Mouse (Mus musculus): ENCODE measurements around the gene Gm12248. TPM values are rescaled to one million over a fixed set of nuclear protein-coding genes. Genes with fewer than 3 reads are reported as not detected.

Gene Gm12248
- total and polyA plus RNA-seq, 3 experiments: not detected

DNA sequence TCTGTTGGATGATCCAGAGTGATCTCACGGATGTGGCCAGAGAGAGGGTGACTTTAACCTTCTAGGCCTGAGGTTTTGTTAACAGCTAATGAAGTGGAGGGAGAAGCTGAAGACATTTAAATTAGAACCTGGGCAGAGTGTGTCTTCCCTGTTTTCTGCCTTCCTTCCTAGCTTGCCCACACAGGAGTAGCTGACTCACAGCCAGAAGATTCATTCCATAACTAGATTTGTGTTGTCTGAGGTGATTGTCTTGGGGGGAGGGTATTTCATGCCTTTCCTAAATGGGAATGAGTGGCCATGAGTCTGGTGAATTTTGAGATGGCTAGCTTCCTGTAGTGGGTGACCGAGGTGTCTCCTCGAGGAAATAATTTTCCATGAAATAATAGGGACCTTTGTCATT lies 76.6 kb downstream of the Gm12248 start:
- peaks cover 0 to 48% of the 10 kb centered on the region in 2 experiments for H3K36me3 ChIP-seq (replicated peaks in 1 of 2; ENCODE audit: control insufficient read depth in 1 of 2, insufficient read depth in 1 of 2, low read length in 1 of 2)
- dilution Hi-C loops (cut with MboI; ENCODE audit: extremely low pct_ligation_motif_present, extremely low pct_unique_long_range_greater_than_20kb, low sequenced_read_pairs): no loop called here
- H3K27ac ChIP-seq (ENCODE audit: insufficient read depth, low read depth): no peak overlapping the region
- in situ Hi-C loops (cut with MboI; ENCODE audit: low pct_ligation_motif_present, low pct_unique_long_range_greater_than_20kb, low sequenced_read_pairs): no loop called here
- TF ChIP-seq NRF1 (IDR thresholded peaks at IDR 0.05; ENCODE audit: low read depth, low read length) (no peak), MEF2A (IDR thresholded peaks at IDR 0.05; ENCODE audit: borderline replicate concordance, low read depth, low read length) (no peak), SMC3 (IDR thresholded peaks at IDR 0.05; ENCODE audit: low read depth, low read length) (no peak), IRF4 (IDR thresholded peaks at IDR 0.05; ENCODE audit: low read depth, low read length) (no peak), UBTF (IDR thresholded peaks at IDR 0.05; ENCODE audit: low read depth, low read length) (no peak), SIN3A (IDR thresholded peaks at IDR 0.05; ENCODE audit: low read length) (no peak), KAT2A (IDR thresholded peaks at IDR 0.05; ENCODE audit: insufficient replicate concordance, low read length) (no peak), ZMIZ1 (IDR thresholded peaks at IDR 0.05; ENCODE audit: low read depth, low read length) (no peak), POLR2AphosphoS2 (IDR thresholded peaks at IDR 0.05; ENCODE audit: low read depth, low read length) (no peak), EP300 (IDR thresholded peaks at IDR 0.05; ENCODE audit: low read length) (no peak), GABPA (IDR thresholded peaks at IDR 0.05; ENCODE audit: insufficient replicate concordance, low read depth, low read length) (no peak), RCOR1 (conservative IDR thresholded peaks at IDR 0.05; ENCODE audit: low read depth, low read length) (no peak), ZNF384 (IDR thresholded peaks at IDR 0.05; ENCODE audit: low read depth, low read length) (no peak), CHD1 (IDR thresholded peaks at IDR 0.05; ENCODE audit: low read depth, low read length) (no peak), MYC (IDR thresholded peaks at IDR 0.05; ENCODE audit: low read depth, low read length) (no peak), TCF12 (IDR thresholded peaks at IDR 0.05; ENCODE audit: low read depth, low read length) (no peak), JUND (conservative IDR thresholded peaks at IDR 0.05; ENCODE audit: low read depth, low read length) (no peak)
- H3K9ac ChIP-seq (ENCODE audit: insufficient read depth, low read depth): no peak overlapping the region
- no peaks in the 10 kb centered on the region for H3K9me3 ChIP-seq (replicated peaks; ENCODE audit: low read length)
- no peak for DNase-seq (ENCODE audit: extremely low read depth)
- H3K4me1 ChIP-seq (ENCODE audit: control insufficient read depth in 1 of 2, insufficient read depth in 2 of 2): peaks cover 37 to 95% of the 10 kb centered on the region in 2 experiments
- H3K4me2 ChIP-seq (ENCODE audit: insufficient read depth, low read depth, poor library complexity, severe bottlenecking): no peak overlapping the region
- peaks cover 99% of the 10 kb centered on the region for H3K79me2 ChIP-seq (replicated peaks; ENCODE audit: control insufficient read depth, extremely low read depth, insufficient read depth, poor library complexity, severe bottlenecking)
- H3K27me3 ChIP-seq (replicated peaks): no peaks in the 10 kb centered on the region
- no peak overlapping the region for H3K4me3 ChIP-seq (replicated peaks in 1 of 3; ENCODE audit: low read depth in 2 of 3, low read length in 2 of 3, poor library complexity in 1 of 3)

DNA sequence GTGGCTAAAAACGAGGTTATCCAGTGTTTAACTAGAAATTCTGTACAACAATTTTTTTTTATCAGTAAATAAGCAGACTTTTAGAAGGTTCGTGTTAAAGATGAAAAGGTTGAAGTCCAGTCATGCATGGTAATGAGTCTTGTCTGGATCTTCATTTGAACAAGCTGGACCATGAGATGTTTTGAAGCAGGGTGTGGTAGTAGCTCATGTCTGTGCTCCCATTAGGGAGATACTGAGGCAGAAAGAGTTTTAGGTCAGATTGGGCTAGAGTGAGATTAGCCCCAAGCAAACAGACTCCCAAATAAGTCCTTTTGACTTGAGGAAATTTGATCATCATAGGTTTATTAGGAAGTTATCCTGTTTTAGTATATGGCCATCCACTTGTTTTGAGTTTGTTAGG lies 77.6 kb downstream of the Gm12248 start:
- Histone ChIP-seq H3K4me1 (ENCODE audit: control insufficient read depth in 1 of 2, insufficient read depth in 2 of 2) (peaks cover 29 to 85% of the 10 kb centered on the region in 2 experiments), H3K9ac (ENCODE audit: insufficient read depth, low read depth) (0 out of 2 replicates have a peak overlapping the region, but pooled peaks have one; percentile 7), H3K79me2 (replicated peaks; ENCODE audit: control insufficient read depth, extremely low read depth, insufficient read depth, poor library complexity, severe bottlenecking) (peaks cover 99% of the 10 kb centered on the region), H3K36me3 (replicated peaks in 1 of 2; ENCODE audit: control insufficient read depth in 1 of 2, insufficient read depth in 1 of 2, low read length in 1 of 2) (peaks cover 0 to 44% of the 10 kb centered on the region in 2 experiments), H3K4me2 (ENCODE audit: insufficient read depth, low read depth, poor library complexity, severe bottlenecking) (peak overlapping the region; percentile 32; the same call in 1 of the 2 replicates), H3K27ac (ENCODE audit: insufficient read depth, low read depth) (no peak overlapping the region), H3K9me3 (replicated peaks; ENCODE audit: low read length) (no peaks in the 10 kb centered on the region), H3K27me3 (replicated peaks) (no peaks in the 10 kb centered on the region), H3K4me3 (replicated peaks in 1 of 3; ENCODE audit: low read depth in 2 of 3, low read length in 2 of 3, poor library complexity in 1 of 3) (no peak overlapping the region)
- DNase-seq (ENCODE audit: extremely low read depth): no peak
- no peak for TF ChIP-seq RAD21 (IDR thresholded peaks at IDR 0.05; ENCODE audit: low read depth, low read length)
- no peak for TF ChIP-seq KAT2A (IDR thresholded peaks at IDR 0.05; ENCODE audit: insufficient replicate concordance, low read length)
- TF ChIP-seq TCF12 (IDR thresholded peaks at IDR 0.05; ENCODE audit: low read depth, low read length): no peak
- no peak for TF ChIP-seq HCFC1 (IDR thresholded peaks at IDR 0.05; ENCODE audit: low read depth, low read length)
- no peak for TF ChIP-seq EP300 (IDR thresholded peaks at IDR 0.05; ENCODE audit: low read length)
- TF ChIP-seq MAFK (IDR thresholded peaks at IDR 0.05; ENCODE audit: insufficient replicate concordance, low read length): no peak
- in situ Hi-C loops (cut with MboI; ENCODE audit: low pct_ligation_motif_present, low pct_unique_long_range_greater_than_20kb, low sequenced_read_pairs): no loop called here
- dilution Hi-C loops (cut with MboI; ENCODE audit: extremely low pct_ligation_motif_present, extremely low pct_unique_long_range_greater_than_20kb, low sequenced_read_pairs): no loop called here

Data from CH12.LX (cell line).